Mouse (Mus musculus) C2C12 (cell line): ENCODE measurements around the gene St3gal2. TPM values are rescaled to one million over a fixed set of nuclear protein-coding genes. Genes with fewer than 3 reads are reported as not detected.

Experiments
- H3K27me3 ChIP-seq: one replicate; pipeline ENCODE4 v1.6.1; 2011; ENCODE audit not compliant: control insufficient read depth, insufficient read depth, insufficient read length
- H3K36me3 ChIP-seq: one replicate; pipeline ENCODE4 v1.6.1; 2011; ENCODE audit not compliant: control insufficient read depth, insufficient read depth
- H3K4me3 ChIP-seq: one replicate; pipeline ENCODE4 v1.5.1; 2011; ENCODE audit warnings: mild to moderate bottlenecking, control low read depth; ENCODE audit not compliant: poor library complexity, insufficient read depth, severe bottlenecking
- H3K79me2 ChIP-seq: one replicate; pipeline ENCODE4 v1.6.1; 2011; ENCODE audit not compliant: control insufficient read depth, insufficient read depth
- H3K79me3 ChIP-seq: one replicate; pipeline ENCODE4 v1.6.1; 2011; ENCODE audit warnings: low read depth, control low read depth
- H3ac ChIP-seq: one replicate; pipeline ENCODE3; 2011; ENCODE audit warnings: low read depth; ENCODE audit not compliant: control insufficient read depth, insufficient read length
- CEBPB ChIP-seq: IDR thresholded peaks from one replicate; pipeline ENCODE4 v1.6.1; 2011; ENCODE audit warnings: low read depth, mild to moderate bottlenecking, control low read depth, moderate library complexity
- CTCF ChIP-seq: IDR thresholded peaks from one replicate; pipeline ENCODE4 v1.5.1; 2011; ENCODE audit not compliant: control insufficient read depth, insufficient read depth, insufficient read length
- FOSL1 ChIP-seq: IDR thresholded peaks from one replicate; pipeline ENCODE4 v1.8.0; 2011; ENCODE audit warnings: mild to moderate bottlenecking, low read length; ENCODE audit not compliant: poor library complexity, insufficient read depth, severe bottlenecking
- MAX ChIP-seq: IDR thresholded peaks from one replicate; pipeline ENCODE4 v1.6.1; 2011; ENCODE audit warnings: mild to moderate bottlenecking, control low read depth
- MYOD1 ChIP-seq: IDR thresholded peaks from one replicate; pipeline ENCODE4 v1.6.1; 2011; ENCODE audit warnings: low read depth; ENCODE audit not compliant: control insufficient read depth, insufficient read length
- MYOG ChIP-seq: IDR thresholded peaks from one replicate; pipeline ENCODE4 v1.6.1; 2011; ENCODE audit not compliant: control insufficient read depth, insufficient read length; ENCODE audit errors: extremely low read depth
- USF1 ChIP-seq: IDR thresholded peaks from one replicate; pipeline ENCODE4 v1.6.1; 2011; ENCODE audit warnings: low read depth, mild to moderate bottlenecking, control low read depth, moderate library complexity
- polyA plus RNA-seq: library from polyadenylated mRNA; unstranded; fragments of >200 nt; fragmentation: generic; extraction: Trizol; gene quantifications from one replicate; pipeline ENCODE4 v1.2.1, GENCODE M21; 2012; ENCODE audit warnings: missing spikeins

St3gal2 gene
- polyA plus RNA-seq, 1 experiment, result 23.3 TPM

DNA sequence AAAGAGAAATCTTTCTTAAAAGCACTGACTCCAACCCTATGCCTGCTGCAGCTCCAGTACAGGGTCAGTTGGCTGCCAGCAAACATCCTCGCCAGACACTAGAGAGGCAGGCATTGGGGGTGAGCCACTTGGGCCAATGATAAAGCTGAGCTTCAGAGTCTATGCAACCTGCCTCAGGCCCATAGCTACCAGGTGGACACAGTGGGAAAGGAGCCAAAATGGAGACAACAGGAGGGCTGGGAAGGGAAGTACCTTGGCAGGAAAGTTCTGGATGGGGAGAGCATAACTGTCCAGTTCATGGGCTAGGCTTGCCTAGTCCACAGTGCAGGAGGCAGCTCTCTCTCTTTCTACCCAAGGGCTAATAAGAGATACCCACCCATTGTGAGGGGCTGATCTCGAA, 26.8 kb upstream of the St3gal2 start:
- Histone ChIP-seq H3ac (no peak overlapping the region), H3K79me2 (no peaks in the 10 kb centered on the region), H3K36me3 (no peaks in the 10 kb centered on the region), H3K4me3 (no peak overlapping the region), H3K27me3 (no peaks in the 10 kb centered on the region), H3K79me3 (no peaks in the 10 kb centered on the region)
- no peak for TF ChIP-seq MYOG
- no peak for TF ChIP-seq CEBPB
- no peak for TF ChIP-seq MAX
- no peak for TF ChIP-seq CTCF

DNA sequence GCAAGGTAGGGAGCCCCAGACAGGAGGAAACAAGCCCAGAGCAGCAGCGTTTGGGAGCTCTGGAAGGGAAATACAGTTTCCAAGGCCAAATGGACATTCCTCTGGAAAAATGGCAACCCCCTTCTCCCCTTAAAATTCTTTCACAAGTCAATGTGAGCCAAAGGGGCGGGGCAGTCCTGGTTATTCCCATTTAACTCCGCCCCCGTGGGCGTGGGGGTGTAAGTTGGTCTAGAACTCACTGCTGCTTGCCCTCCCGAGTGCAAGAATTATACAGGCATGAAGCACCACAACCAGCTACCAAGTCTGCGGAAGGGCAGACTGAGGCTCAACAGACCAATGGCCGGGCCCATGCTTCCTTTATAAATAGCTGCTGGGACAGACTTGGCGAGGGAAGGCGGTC, 24.9 kb upstream of the St3gal2 start:
- H3K79me3 ChIP-seq, result no peaks in the 10 kb centered on the region
- TF ChIP-seq MYOG (no peak), CEBPB (no peak), MAX (no peak)
- no peak overlapping the region for H3K4me3 ChIP-seq
- no peaks in the 10 kb centered on the region for H3K27me3 ChIP-seq
- H3K79me2 ChIP-seq, result no peaks in the 10 kb centered on the region
- no peaks in the 10 kb centered on the region for H3K36me3 ChIP-seq
- no peak overlapping the region for H3ac ChIP-seq

DNA sequence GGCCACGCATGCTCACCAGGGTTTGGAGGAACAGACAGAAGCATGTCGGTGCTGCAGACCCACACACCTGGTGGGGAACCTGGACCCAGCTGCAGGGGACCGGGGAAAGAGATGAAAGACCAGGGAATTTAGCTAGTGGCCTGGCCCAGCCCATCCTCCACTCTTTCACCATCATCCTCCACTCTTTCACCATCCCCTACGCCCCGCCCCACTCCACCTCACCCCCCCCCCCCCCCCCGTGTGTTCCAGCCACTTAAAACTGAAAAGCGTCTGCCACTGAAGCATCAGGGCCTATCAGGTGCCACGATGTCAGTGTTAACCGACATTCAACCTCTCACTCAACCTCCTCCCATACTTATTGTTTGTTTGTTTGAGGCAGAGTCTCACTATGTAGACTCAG, 24.5 kb upstream of the St3gal2 start:
- H3K27me3 ChIP-seq, result no peaks in the 10 kb centered on the region
- H3K79me2 ChIP-seq, result no peaks in the 10 kb centered on the region
- H3ac ChIP-seq, result no peak overlapping the region
- no peaks in the 10 kb centered on the region for H3K36me3 ChIP-seq
- no peak for TF ChIP-seq MYOD1
- no peak for TF ChIP-seq MAX
- no peak for TF ChIP-seq CEBPB
- TF ChIP-seq FOSL1, result no peak
- TF ChIP-seq USF1, result no peak
- TF ChIP-seq CTCF, result no peak
- no peak for TF ChIP-seq MYOG
- no peak overlapping the region for H3K4me3 ChIP-seq
- H3K79me3 ChIP-seq, result no peaks in the 10 kb centered on the region

DNA sequence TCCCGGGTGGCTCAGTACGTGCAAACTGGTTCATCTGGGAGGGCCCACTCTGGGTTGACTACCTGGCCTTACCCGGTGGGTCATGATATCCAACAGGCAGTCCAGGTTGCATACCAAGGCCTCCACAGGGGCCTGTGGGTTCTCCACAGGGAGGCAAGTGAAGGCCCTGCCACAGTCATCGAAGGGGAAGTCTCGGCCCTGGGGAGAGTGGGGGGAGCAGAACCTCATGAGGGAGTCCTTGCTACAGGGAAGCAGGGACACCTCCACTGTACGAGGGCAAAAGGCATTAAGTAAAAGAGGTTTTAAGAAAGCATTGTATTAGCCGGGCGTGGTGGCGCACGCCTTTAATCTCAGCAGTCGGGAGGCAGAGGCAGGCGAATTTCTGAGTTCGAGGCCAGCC, 23.9 kb upstream of the St3gal2 start:
- Histone ChIP-seq H3K79me3 (no peaks in the 10 kb centered on the region), H3K36me3 (no peaks in the 10 kb centered on the region), H3K4me3 (no peak overlapping the region), H3ac (no peak overlapping the region), H3K79me2 (no peaks in the 10 kb centered on the region), H3K27me3 (no peaks in the 10 kb centered on the region)
- TF ChIP-seq MAX (no peak), CTCF (no peak), MYOG (no peak)

DNA sequence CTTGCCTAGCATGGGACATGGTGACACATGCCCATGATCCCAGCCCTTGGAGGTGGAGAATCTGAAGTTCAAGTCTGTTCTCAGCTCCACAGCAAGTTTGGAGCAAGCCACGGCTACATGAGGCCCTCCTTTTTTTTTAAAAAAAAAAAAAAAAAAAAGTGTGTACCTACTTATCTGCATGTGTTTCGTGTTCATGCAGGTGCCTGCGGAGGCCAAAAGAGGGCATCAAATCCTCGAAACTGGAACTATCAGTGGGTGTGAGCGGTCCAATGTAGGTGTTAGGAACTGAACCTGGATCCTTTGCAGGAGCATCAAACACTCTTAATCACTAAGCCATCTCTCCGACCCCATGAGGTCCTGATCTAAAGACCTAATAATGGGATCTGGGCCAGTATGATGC, 22.2 kb upstream of the St3gal2 start:
- Histone ChIP-seq H3ac (no peak overlapping the region), H3K79me3 (no peaks in the 10 kb centered on the region), H3K27me3 (no peaks in the 10 kb centered on the region), H3K4me3 (no peak overlapping the region), H3K36me3 (no peaks in the 10 kb centered on the region), H3K79me2 (no peaks in the 10 kb centered on the region)
- TF ChIP-seq USF1 (no peak), CEBPB (no peak), MAX (no peak), MYOD1 (no peak), FOSL1 (no peak), CTCF (no peak)

DNA sequence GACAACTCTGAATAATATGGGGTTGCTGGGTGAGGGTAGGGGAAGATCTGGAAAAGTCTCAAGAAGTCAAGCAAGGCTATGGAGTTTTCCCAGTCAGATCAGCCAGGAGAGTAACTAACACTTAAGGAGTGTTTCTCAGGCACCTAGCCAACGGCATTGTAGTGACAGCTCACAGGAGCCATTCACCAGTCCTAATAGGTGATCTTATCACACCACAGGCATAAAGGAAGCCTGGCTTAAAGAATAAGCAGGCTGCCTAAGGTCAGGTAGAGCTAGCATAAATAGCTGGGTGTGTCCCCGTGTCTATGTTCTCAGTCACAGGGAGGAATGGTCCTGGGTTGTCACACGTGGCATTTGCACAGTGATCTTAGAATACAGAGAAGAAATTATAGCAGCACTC, 18.7 kb upstream of the St3gal2 start:
- Histone ChIP-seq H3ac (no peak overlapping the region), H3K4me3 (no peak overlapping the region), H3K79me2 (no peaks in the 10 kb centered on the region), H3K36me3 (no peaks in the 10 kb centered on the region), H3K79me3 (no peaks in the 10 kb centered on the region), H3K27me3 (no peaks in the 10 kb centered on the region)
- no peak for TF ChIP-seq USF1
- no peak for TF ChIP-seq FOSL1
- no peak for TF ChIP-seq CTCF
- TF ChIP-seq MYOG, result no peak
- no peak for TF ChIP-seq MAX
- TF ChIP-seq MYOD1, result no peak
- TF ChIP-seq CEBPB, result no peak
